Mouse (Mus musculus): ENCODE results near the gene Otulin. TPM values are rescaled to one million over a fixed set of nuclear protein-coding genes. Genes with fewer than 3 reads are reported as not detected.
A peak's percentile ranks its signal among the peaks of the same experiment; 100 is the strongest.

Gene Otulin
- polyA plus RNA-seq, 1 experiment from 2014 or later: 32.2 TPM

DNA sequence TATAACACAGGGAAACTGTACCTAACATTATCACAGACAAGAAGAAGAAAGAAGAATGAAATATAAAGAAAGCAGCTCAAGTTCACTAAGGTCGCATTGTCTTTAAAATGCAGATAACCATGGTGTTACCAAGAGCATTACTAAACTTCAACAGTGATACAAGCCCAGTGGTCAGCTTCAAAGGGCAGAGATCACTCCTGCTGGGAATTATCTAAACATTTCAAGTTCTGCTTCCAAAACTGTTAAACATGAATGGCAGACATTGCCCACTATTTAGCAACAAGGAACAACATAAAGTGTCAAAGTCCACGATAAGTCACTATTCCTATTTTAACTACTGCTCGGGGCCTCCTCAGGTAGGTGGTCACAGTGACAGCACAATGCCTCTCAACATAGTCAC, 25.9 kb downstream of the Otulin start:
- H3K4me2 ChIP-seq: no peak overlapping the region
- peaks cover 78% of the 10 kb centered on the region for H3K36me3 ChIP-seq
- H3K4me3 ChIP-seq (replicated peaks): no peak overlapping the region
- no peak overlapping the region for H3K27ac ChIP-seq
- 0 out of 2 replicates have a peak, but pooled peaks cover 6% of the 10 kb centered on the region for H3K4me1 ChIP-seq
- H3K9me3 ChIP-seq (replicated peaks): no peaks in the 10 kb centered on the region
- 95% methylated on average over 3 of the region's 3 CpGs for WGBS
- no peak overlapping the region for H3K9ac ChIP-seq
- H3K27me3 ChIP-seq: no peaks in the 10 kb centered on the region
- ATAC-seq (replicated peaks; ENCODE audit: low FRiP score): no peak

- no peaks in the 10 kb centered on the region for H3K27me3 ChIP-seq
- no peak for ATAC-seq (replicated peaks; ENCODE audit: low FRiP score)
- no peaks in the 10 kb centered on the region for H3K4me1 ChIP-seq
- no peaks in the 10 kb centered on the region for H3K9me3 ChIP-seq (replicated peaks)
- H3K27ac ChIP-seq: no peak overlapping the region
- H3K4me2 ChIP-seq: no peak overlapping the region
- no peak overlapping the region for H3K4me3 ChIP-seq (replicated peaks)
- WGBS: 84% methylated on average over 5 of the region's 5 CpGs
- peaks cover 72% of the 10 kb centered on the region for H3K36me3 ChIP-seq
- no peak overlapping the region for H3K9ac ChIP-seq
Measured at GRCm38 (mm10) chr15:27600524-27600923, 30.0 kb downstream of the Otulin start.

DNA sequence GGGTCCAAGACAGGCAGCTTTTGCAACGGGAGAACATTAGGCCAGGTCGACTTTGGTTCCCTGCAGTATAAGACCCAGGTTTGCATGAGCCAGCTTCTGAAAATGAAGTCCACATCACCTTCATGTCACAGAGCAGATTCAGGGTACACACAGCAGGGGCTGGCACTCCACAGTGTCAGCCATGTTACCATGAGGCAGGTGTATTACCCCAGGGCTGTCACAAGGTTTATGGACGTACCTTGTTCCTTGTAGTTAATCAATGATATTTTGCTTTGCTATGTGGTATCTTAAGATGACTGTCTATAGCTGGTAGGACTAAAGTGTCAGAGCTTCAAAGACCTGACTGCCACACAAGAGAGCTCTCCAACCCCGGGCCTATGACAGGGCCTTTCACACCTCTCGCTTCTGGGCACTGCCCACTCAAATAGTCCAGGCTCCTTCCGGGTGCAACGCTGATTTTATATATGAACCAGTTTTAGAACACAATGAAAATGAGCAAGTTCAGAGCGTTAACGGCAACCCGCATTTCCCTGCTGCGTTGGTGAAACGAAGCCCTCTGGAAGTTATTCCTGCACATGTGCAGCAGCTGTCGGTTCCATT, 31.6 kb downstream of the Otulin start:
- Histone ChIP-seq H3K36me3 (peaks cover 63% of the 10 kb centered on the region), H3K27me3 (no peaks in the 10 kb centered on the region), H3K9ac (no peak overlapping the region), H3K4me1 (no peaks in the 10 kb centered on the region), H3K9me3 (replicated peaks) (no peaks in the 10 kb centered on the region), H3K4me2 (no peak overlapping the region), H3K4me3 (replicated peaks) (no peak overlapping the region), H3K27ac (no peak overlapping the region)
- no peak for ATAC-seq (replicated peaks; ENCODE audit: low FRiP score)
- 85% methylated on average over 13 of the region's 13 CpGs for WGBS

DNA sequence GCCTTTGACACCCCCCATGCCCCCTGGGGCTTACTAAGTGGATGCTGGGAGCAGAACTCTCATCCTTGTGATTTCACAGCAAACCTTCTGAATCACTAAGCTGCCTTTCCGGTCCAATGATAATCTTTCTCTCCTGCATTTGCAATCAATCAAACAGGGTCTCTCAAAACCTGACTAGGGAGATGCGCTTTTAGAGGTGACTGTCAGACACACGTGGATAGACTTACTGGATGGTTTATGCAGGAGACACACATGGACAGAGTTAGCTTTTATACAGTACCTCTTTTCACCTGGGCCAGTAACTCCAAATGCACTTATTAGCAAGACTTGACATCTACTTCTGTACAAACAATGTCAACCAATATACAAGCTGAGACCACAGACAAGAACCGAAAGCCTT, 33.0 kb downstream of the Otulin start:
- Histone ChIP-seq H3K4me3 (replicated peaks) (no peak overlapping the region), H3K4me2 (no peak overlapping the region), H3K27ac (no peak overlapping the region), H3K4me1 (no peaks in the 10 kb centered on the region), H3K9ac (no peak overlapping the region), H3K9me3 (replicated peaks) (no peaks in the 10 kb centered on the region), H3K27me3 (no peaks in the 10 kb centered on the region), H3K36me3 (peaks cover 64% of the 10 kb centered on the region)
- no peak for ATAC-seq (replicated peaks; ENCODE audit: low FRiP score)
- 89% methylated on average over 4 of the region's 4 CpGs for WGBS

GRCm38 (mm10) chr15:27596463-27597140, 33.9 kb downstream of the Otulin start:
- Histone ChIP-seq H3K4me3 (replicated peaks) (no peak overlapping the region), H3K36me3 (peaks cover 66% of the 10 kb centered on the region), H3K4me2 (no peak overlapping the region), H3K9me3 (replicated peaks) (no peaks in the 10 kb centered on the region), H3K27me3 (no peaks in the 10 kb centered on the region), H3K27ac (no peak overlapping the region), H3K9ac (no peak overlapping the region), H3K4me1 (no peaks in the 10 kb centered on the region)
- ATAC-seq (replicated peaks; ENCODE audit: low FRiP score): no peak
- WGBS: 75% methylated on average over 3 of the region's 3 CpGs

DNA sequence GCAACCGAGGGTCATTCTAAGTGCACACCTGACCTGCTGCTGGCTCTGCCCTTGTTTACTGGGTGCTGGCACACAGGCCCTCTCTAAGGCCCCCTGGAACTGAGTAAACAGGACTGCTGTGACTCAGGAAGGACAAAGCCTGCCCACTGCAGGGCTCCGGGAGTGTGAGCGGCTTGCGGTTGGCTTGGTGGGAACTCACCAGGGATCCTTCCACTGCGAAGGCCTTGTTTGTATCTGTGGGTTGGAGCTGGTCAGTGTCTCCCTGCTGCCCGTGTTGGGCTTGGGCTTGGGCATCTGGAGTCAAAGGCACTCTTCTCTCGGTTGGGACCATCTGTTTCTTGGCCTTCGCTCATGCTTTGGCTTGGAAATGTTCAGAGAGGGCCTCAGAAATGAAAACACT, 34.9 kb downstream of the Otulin start:
- ATAC-seq (replicated peaks; ENCODE audit: low FRiP score): no peak
- no peaks in the 10 kb centered on the region for H3K9me3 ChIP-seq (replicated peaks)
- no peak overlapping the region for H3K4me2 ChIP-seq
- peaks cover 67% of the 10 kb centered on the region for H3K36me3 ChIP-seq
- no peaks in the 10 kb centered on the region for H3K4me1 ChIP-seq
- peak overlapping the region; percentile 48; the same call in 1 of the 2 replicates for H3K27ac ChIP-seq
- no peak overlapping the region for H3K4me3 ChIP-seq (replicated peaks)
- no peaks in the 10 kb centered on the region for H3K27me3 ChIP-seq
- no peak overlapping the region for H3K9ac ChIP-seq
- WGBS: 72% methylated on average over 8 of the region's 8 CpGs

- Histone ChIP-seq H3K9me3 (replicated peaks) (no peaks in the 10 kb centered on the region), H3K27ac (peak overlapping the region; percentile 48; the same call in 1 of the 2 replicates), H3K4me3 (replicated peaks) (no peak overlapping the region), H3K4me1 (no peaks in the 10 kb centered on the region), H3K4me2 (no peak overlapping the region), H3K36me3 (peaks cover 67% of the 10 kb centered on the region), H3K27me3 (no peaks in the 10 kb centered on the region), H3K9ac (no peak overlapping the region)
- 0 out of 2 replicates have a peak, but pooled peaks have one; percentile 34 for ATAC-seq (replicated peaks; ENCODE audit: low FRiP score)
- WGBS: 46% methylated on average over 4 of the region's 4 CpGs
Measured at GRCm38 (mm10) chr15:27594973-27595372, 35.5 kb downstream of the Otulin start.

GRCm38 (mm10) chr15:27593717-27594116, 36.8 kb downstream of the Otulin start:
- ATAC-seq (replicated peaks; ENCODE audit: low FRiP score): no peak
- H3K9me3 ChIP-seq (replicated peaks): no peaks in the 10 kb centered on the region
- WGBS: 86% methylated on average over 13 of the region's 13 CpGs
- no peak overlapping the region for H3K27ac ChIP-seq
- no peaks in the 10 kb centered on the region for H3K4me1 ChIP-seq
- H3K36me3 ChIP-seq: peaks cover 63% of the 10 kb centered on the region
- no peaks in the 10 kb centered on the region for H3K27me3 ChIP-seq
- H3K9ac ChIP-seq: no peak overlapping the region
- H3K4me2 ChIP-seq: no peak overlapping the region
- no peak overlapping the region for H3K4me3 ChIP-seq (replicated peaks)

DNA sequence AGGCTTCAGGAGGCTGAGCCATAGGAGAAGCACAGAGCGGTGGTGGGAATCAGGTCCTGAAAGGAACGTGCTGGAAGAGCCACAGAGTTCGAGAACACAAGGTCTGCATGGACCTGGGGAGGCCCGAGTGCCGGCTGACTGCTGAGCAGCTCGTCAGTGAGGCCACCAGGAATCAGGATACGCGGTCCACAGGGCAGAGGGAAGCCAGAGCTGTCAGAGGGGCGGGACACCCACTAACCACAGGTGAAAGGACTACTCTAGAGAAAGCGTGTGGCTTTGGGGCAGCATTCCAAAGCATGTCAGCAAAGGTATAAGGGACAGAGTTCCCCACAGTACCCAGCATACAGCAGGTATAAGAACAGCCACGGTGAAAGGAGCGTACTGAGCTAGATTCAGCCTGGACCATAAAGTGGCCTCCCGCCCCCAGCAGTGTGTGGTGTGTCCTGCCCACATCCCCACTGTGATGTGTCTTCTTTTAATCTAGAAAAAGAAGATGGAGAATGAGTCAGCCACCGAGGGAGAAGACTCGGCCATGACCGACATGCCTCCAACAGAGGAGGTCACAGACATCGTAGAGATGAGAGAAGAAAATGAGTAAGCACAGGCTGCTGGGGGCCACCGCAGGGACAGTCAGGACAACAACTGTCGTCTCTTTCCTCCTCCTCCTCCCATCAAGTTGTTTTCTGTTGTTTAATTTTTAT, 37.7 kb downstream of the Otulin start:
- no peaks in the 10 kb centered on the region for H3K27me3 ChIP-seq
- no peaks in the 10 kb centered on the region for H3K9me3 ChIP-seq (replicated peaks)
- H3K4me2 ChIP-seq: no peak overlapping the region
- H3K4me3 ChIP-seq (replicated peaks): no peak overlapping the region
- no peak overlapping the region for H3K27ac ChIP-seq
- ATAC-seq (replicated peaks; ENCODE audit: low FRiP score): 0 out of 2 replicates have a peak, but pooled peaks have one; percentile 24
- no peak overlapping the region for H3K9ac ChIP-seq
- H3K4me1 ChIP-seq: no peaks in the 10 kb centered on the region
- 83% methylated on average over 19 of the region's 19 CpGs for WGBS
- H3K36me3 ChIP-seq: peaks cover 60% of the 10 kb centered on the region

- Histone ChIP-seq H3K36me3 (peaks cover 50% of the 10 kb centered on the region), H3K4me3 (replicated peaks) (no peak overlapping the region), H3K9me3 (replicated peaks) (no peaks in the 10 kb centered on the region), H3K4me1 (no peaks in the 10 kb centered on the region), H3K27me3 (no peaks in the 10 kb centered on the region), H3K9ac (no peak overlapping the region), H3K27ac (no peak overlapping the region), H3K4me2 (no peak overlapping the region)
- no peak; the same call in 1 of the 2 replicates for ATAC-seq (replicated peaks; ENCODE audit: low FRiP score)
- 97% methylated on average over 9 of the region's 9 CpGs for WGBS
Measured at GRCm38 (mm10) chr15:27590812-27591211, 39.7 kb downstream of the Otulin start.

DNA sequence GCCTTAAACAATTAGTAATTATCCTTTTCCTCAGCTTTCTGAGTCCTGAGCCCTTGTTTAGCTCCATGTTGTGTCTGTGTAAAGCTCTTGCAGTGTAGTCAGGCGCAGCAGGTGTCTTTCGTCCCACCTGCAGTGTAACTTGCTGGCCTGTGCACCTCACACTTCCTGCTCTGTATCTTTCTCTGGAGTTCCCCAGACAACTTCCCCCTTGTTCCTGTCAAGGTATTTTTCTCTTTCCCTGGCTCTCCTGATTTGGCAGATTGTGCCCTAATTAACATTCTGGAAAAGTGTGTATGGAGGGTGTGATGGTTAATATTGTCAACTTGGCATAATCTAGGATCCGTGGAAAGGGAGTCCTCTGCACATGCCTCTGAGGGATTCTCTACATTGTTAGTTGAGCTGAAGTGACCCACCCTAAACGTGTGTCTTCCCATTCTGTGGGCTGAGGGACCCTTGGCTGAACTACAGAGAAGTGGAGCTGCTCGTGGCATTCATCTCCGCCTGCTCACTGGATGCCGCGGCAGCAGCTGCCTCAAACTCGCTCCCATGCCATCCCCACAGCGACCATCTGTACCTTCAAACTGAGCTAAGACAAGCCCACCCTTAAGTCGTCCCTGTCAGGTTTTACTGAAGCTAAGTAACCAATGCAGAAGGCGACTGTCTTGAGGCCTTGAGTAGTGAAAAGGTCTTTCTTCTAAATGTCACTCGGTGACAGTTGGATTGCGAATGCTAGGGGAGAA, 42.2 kb downstream of the Otulin start:
- Histone ChIP-seq H3K9ac (no peak overlapping the region), H3K4me3 (replicated peaks) (no peak overlapping the region), H3K4me1 (no peaks in the 10 kb centered on the region), H3K27ac (no peak overlapping the region), H3K27me3 (no peaks in the 10 kb centered on the region), H3K4me2 (no peak overlapping the region), H3K9me3 (replicated peaks) (no peaks in the 10 kb centered on the region), H3K36me3 (peaks cover 39% of the 10 kb centered on the region)
- no peak for ATAC-seq (replicated peaks; ENCODE audit: low FRiP score)
- 86% methylated on average over 14 of the region's 14 CpGs for WGBS

- Histone ChIP-seq H3K27ac (no peak overlapping the region; the same call in 1 of the 2 replicates), H3K36me3 (peaks cover 29% of the 10 kb centered on the region), H3K27me3 (no peaks in the 10 kb centered on the region), H3K9ac (no peak overlapping the region), H3K9me3 (replicated peaks) (no peaks in the 10 kb centered on the region), H3K4me3 (replicated peaks) (no peak overlapping the region), H3K4me2 (no peak overlapping the region), H3K4me1 (no peaks in the 10 kb centered on the region)
- no peak for ATAC-seq (replicated peaks; ENCODE audit: low FRiP score)
- 80% methylated on average over 5 of the region's 5 CpGs for WGBS
Measured at GRCm38 (mm10) chr15:27586093-27586480, 44.4 kb downstream of the Otulin start.
